Mouse (Mus musculus) midbrain, embryonic 16.5 days (tissue): ENCODE results near the gene Rpl9-ps6. TPM values are rescaled to one million over a fixed set of nuclear protein-coding genes. Genes with fewer than 3 reads are reported as not detected.
"Not testable (repeated sequence)": the region's sequence is repeated elsewhere in the genome, so short reads cannot be mapped to it uniquely, and the experiment has no call there.

ENCODE experiments used
- ATAC-seq: fragments of 200-750 bp; cut with Nextera tagmentation; 2 replicates; pipeline ENCODE4 v1.8.0; 2017; ENCODE audit warnings: moderate TSS enrichment
- H3K27ac ChIP-seq: fragments of 300-500 bp; sonication (generic); 2 replicates; pipeline ENCODE4 v1.5.1; 2014; ENCODE audit warnings: mild to moderate bottlenecking, low read length, mixed read lengths
- H3K27me3 ChIP-seq: fragments of 300-500 bp; sonication (generic); 2 replicates; pipeline ENCODE4 v1.6.1; 2014; ENCODE audit warnings: low read depth, low read length, mixed read lengths; ENCODE audit not compliant: control insufficient read depth, insufficient read depth
- H3K36me3 ChIP-seq: fragments of 300-500 bp; sonication (generic); 2 replicates; pipeline ENCODE4 v1.6.1; 2014; ENCODE audit warnings: mild to moderate bottlenecking, low read length, moderate library complexity, mixed read lengths; ENCODE audit not compliant: control insufficient read depth, insufficient read depth
- H3K4me1 ChIP-seq: fragments of 300-500 bp; sonication (generic); 2 replicates; pipeline ENCODE4 v1.6.1; 2014; ENCODE audit warnings: mild to moderate bottlenecking, low read length, mixed read lengths; ENCODE audit not compliant: control insufficient read depth, insufficient read depth
- H3K4me2 ChIP-seq: fragments of 300-500 bp; sonication (generic); 2 replicates; pipeline ENCODE4 v1.6.1; 2014; ENCODE audit warnings: mild to moderate bottlenecking, low read length, mixed read lengths
- H3K4me3 ChIP-seq: fragments of 300-500 bp; sonication (generic); 2 replicates; pipeline ENCODE4 v1.5.1; 2014; ENCODE audit warnings: low read depth, mild to moderate bottlenecking, low read length, moderate library complexity, mixed read lengths
- H3K9ac ChIP-seq: fragments of 300-500 bp; sonication (generic); 2 replicates; pipeline ENCODE4 v1.6.1; 2014; ENCODE audit warnings: low read depth, low read length, mixed read lengths
- H3K9me3 ChIP-seq: fragments of 300-500 bp; sonication (generic); replicated peaks from 2 replicates; pipeline ENCODE4 v1.6.1; 2014; ENCODE audit warnings: mild to moderate bottlenecking, low read length, mixed read lengths; ENCODE audit not compliant: control insufficient read depth, poor library complexity, severe bottlenecking
- WGBS: fragments of 180-500 bp; shearing (Covaris S2); extraction: QIAGEN DNeasy Blood & Tissue Kit; methylation state at CpG from one replicate; pipeline ENCODE4 v1.1.7; 2014; 5-methylcytosine and 5-hydroxymethylcytosine counted together
- polyA plus RNA-seq: library from polyadenylated mRNA; unstranded; fragments of >200 nt; fragmentation: Nextera tagmentation; extraction: Ambion mirVana; gene quantifications from 2 replicates; pipeline ENCODE4 v1.2.1, GENCODE M21; 2015

The Rpl9-ps6 gene
- polyA plus RNA-seq, 1 experiment from 2014 or later: 48.2 TPM

- no peak overlapping the region for H3K27ac ChIP-seq
- 89% methylated on average over 12 of the region's 12 CpGs for WGBS
- H3K27me3 ChIP-seq: no peaks in the 10 kb centered on the region
- no peaks in the 10 kb centered on the region; the same call in 1 of the 2 replicates for H3K9me3 ChIP-seq
- no peak overlapping the region for H3K4me2 ChIP-seq
- H3K4me1 ChIP-seq: no peaks in the 10 kb centered on the region
- no peak overlapping the region for H3K9ac ChIP-seq
- H3K36me3 ChIP-seq: no peaks in the 10 kb centered on the region
- H3K4me3 ChIP-seq: no peak overlapping the region
- no peak for ATAC-seq
These were observed 9.8 kb upstream of the Rpl9-ps6 start for GRCm38 (mm10) chr19:32476016-32476711.

- Histone ChIP-seq H3K9ac (no peak overlapping the region), H3K36me3 (no peaks in the 10 kb centered on the region), H3K9me3 (no peaks in the 10 kb centered on the region; the same call in 1 of the 2 replicates), H3K4me1 (no peaks in the 10 kb centered on the region), H3K4me3 (no peak overlapping the region), H3K27me3 (no peaks in the 10 kb centered on the region), H3K4me2 (no peak overlapping the region), H3K27ac (no peak overlapping the region)
- ATAC-seq: peak; percentile 60; the same call in 1 of the 2 replicates
- WGBS: 93% methylated on average over 13 of the region's 13 CpGs
These were observed 4.3 kb upstream of the Rpl9-ps6 start for GRCm38 (mm10) chr19:32470570-32471263.

DNA sequence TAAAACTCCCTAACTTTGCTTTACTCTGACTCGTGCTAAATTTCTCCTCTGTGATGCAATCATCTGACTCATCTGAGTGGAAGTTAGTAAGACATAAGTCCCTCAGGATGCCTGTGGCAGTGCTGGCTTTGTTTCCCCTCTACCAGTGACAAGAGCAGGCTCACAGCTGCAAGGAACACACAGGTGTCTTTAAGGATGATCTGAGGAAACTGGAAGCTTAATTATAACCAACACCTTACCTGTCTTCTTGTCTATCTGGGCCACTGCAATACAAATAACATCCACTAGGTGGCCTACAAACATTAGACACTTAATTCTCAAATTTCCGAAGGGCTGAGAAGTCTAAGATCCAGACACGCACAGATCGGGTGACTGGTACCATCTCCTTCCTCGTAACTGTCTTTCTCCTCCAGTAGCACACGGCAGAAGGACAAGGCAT, 3.7 kb upstream of the Rpl9-ps6 start:
- Histone ChIP-seq H3K4me3 (no peak overlapping the region), H3K9me3 (no peaks in the 10 kb centered on the region; the same call in 1 of the 2 replicates), H3K4me2 (no peak overlapping the region), H3K36me3 (no peaks in the 10 kb centered on the region), H3K27ac (no peak overlapping the region), H3K27me3 (no peaks in the 10 kb centered on the region), H3K4me1 (no peaks in the 10 kb centered on the region), H3K9ac (no peak overlapping the region)
- ATAC-seq: peak; percentile 51; the same call in 1 of the 2 replicates
- 30% methylated on average over 6 of the region's 6 CpGs for WGBS

GRCm38 (mm10) chr19:32467325-32467724, 947 bp upstream of the Rpl9-ps6 start:
- 93% methylated on average over 5 of the region's 5 CpGs for WGBS
- Histone ChIP-seq H3K27me3 (no peaks in the 10 kb centered on the region), H3K4me3 (no peak overlapping the region), H3K27ac (no peak overlapping the region), H3K9ac (no peak overlapping the region), H3K4me1 (no peaks in the 10 kb centered on the region), H3K36me3 (no peaks in the 10 kb centered on the region), H3K9me3 (no peaks in the 10 kb centered on the region), H3K4me2 (no peak overlapping the region)
- ATAC-seq: no peak

DNA sequence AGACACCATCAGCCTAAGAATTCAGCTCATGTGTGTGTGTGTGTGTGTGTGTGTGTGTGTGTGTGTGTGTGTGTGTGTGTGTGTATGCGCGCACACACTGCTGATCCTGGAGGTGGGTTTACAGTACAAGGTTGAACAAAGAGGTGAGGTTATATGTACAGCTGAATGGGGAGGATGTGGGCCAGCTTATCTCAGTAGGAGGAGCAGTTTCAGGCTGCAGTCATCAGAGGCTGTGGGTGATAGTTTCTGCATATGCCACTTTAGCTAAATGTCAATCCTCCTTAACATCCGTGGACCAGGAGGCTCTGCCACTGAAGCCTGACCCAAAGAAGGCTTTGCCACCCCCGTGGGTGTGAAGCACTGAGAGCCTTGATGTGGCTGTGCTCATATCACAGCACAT, 1.1 kb downstream of the Rpl9-ps6 start:
- H3K9me3 ChIP-seq: no peaks in the 10 kb centered on the region
- no peaks in the 10 kb centered on the region for H3K36me3 ChIP-seq
- no peak overlapping the region for H3K4me3 ChIP-seq
- H3K4me1 ChIP-seq: no peaks in the 10 kb centered on the region
- no peak overlapping the region for H3K4me2 ChIP-seq
- no peak overlapping the region for H3K27ac ChIP-seq
- ATAC-seq: no peak
- no peak overlapping the region for H3K9ac ChIP-seq
- WGBS: 82% methylated on average over 4 of the region's 4 CpGs
- no peaks in the 10 kb centered on the region for H3K27me3 ChIP-seq

- no peaks in the 10 kb centered on the region for H3K27me3 ChIP-seq
- ATAC-seq: no peak
- no peak overlapping the region for H3K4me2 ChIP-seq
- H3K36me3 ChIP-seq: no peaks in the 10 kb centered on the region
- no peak overlapping the region for H3K27ac ChIP-seq
- 94% methylated on average over 6 of the region's 6 CpGs for WGBS
- peaks cover 6% of the 10 kb centered on the region; the same call in 1 of the 2 replicates for H3K9me3 ChIP-seq
- H3K4me1 ChIP-seq: no peaks in the 10 kb centered on the region
- H3K4me3 ChIP-seq: no peak overlapping the region
- no peak overlapping the region for H3K9ac ChIP-seq
These were observed 3.3 kb downstream of the Rpl9-ps6 start for GRCm38 (mm10) chr19:32463037-32463436.

DNA sequence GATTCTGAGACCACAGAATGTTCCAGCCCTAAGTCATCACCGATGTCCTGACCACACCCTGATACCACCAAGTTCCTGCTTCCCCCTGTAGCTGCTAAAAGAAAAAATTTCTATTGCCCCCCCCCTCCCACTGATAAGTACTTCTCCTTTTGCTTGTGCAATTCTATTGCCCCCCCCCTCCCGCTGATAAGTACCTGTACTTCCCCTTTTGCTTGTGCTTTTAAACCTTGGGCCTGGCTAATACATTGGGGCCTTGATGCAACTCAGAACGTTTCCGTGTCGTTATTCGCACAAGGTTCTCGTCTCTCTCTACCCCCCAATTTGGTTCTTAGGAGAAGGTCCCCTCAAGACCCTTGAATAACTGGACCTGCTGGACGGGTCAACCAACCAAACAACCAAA, 8.7 kb downstream of the Rpl9-ps6 start:
- not testable (repeated sequence) for ATAC-seq, H3K27me3 ChIP-seq, H3K9ac ChIP-seq, H3K4me3 ChIP-seq, H3K4me1 ChIP-seq, H3K4me2 ChIP-seq, H3K27ac ChIP-seq, H3K9me3 ChIP-seq, H3K36me3 ChIP-seq
- 85% methylated on average over 8 of the region's 8 CpGs for WGBS

DNA sequence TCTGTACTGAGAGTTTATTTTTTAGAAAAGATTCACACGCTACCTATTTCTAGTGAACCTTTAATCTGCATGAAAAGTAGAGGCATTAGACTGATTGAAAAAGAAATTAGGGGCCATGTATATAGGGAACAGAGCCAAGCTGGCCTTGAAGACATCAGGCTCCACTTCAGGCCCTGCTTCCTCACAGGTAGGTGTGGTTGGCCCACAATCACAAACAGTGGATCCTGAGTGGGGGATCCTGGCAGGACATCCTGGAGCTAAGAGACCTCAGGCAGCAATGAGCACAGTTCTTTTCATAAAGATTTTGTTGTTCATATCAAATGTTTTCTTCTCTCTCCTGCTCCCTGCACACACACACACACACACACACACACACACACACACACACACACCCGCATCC, 9.6 kb downstream of the Rpl9-ps6 start:
- no peak for ATAC-seq
- H3K27ac ChIP-seq: no peak overlapping the region
- H3K27me3 ChIP-seq: no peaks in the 10 kb centered on the region
- H3K4me1 ChIP-seq: no peaks in the 10 kb centered on the region
- H3K36me3 ChIP-seq: no peaks in the 10 kb centered on the region
- H3K4me3 ChIP-seq: no peak overlapping the region
- 82% methylated on average over 2 of the region's 2 CpGs for WGBS
- H3K9me3 ChIP-seq: peaks cover 6% of the 10 kb centered on the region; the same call in 1 of the 2 replicates
- no peak overlapping the region for H3K4me2 ChIP-seq
- no peak overlapping the region for H3K9ac ChIP-seq

GRCm38 (mm10) chr19:32452231-32452630, 14.1 kb downstream of the Rpl9-ps6 start:
- Histone ChIP-seq H3K27ac (0 out of 2 replicates have a peak overlapping the region, but pooled peaks have one; percentile 33), H3K27me3 (no peaks in the 10 kb centered on the region), H3K9me3 (no peaks in the 10 kb centered on the region), H3K9ac (no peak overlapping the region), H3K36me3 (no peaks in the 10 kb centered on the region), H3K4me2 (no peak overlapping the region), H3K4me3 (no peak overlapping the region), H3K4me1 (no peaks in the 10 kb centered on the region)
- ATAC-seq: peak; percentile 84; the same call in 1 of the 2 replicates
- 57% methylated on average over 4 of the region's 4 CpGs for WGBS
